Mouse (Mus musculus) layer of hippocampus, adult 11-12 months (tissue): Measurements from ENCODE around the gene Rsc1a1.
A peak's percentile ranks its signal among the peaks of the same experiment; 100 is the strongest.

ENCODE experiments used
- DNase-seq: peaks from one replicate; pipeline ENCODE4 v3.0.0; 2022; ENCODE audit warnings: low spot score

Gene Rsc1a1

GRCm38 (mm10) chr4:141653813-141654212 lies 31.6 kb downstream of the Rsc1a1 start:
- DNase-seq = no peak

- no peak for DNase-seq
Observed at GRCm38 (mm10) chr4:141653044-141653443, 32.4 kb downstream of the Rsc1a1 start.

GRCm38 (mm10) chr4:141651944-141652343 lies 33.5 kb downstream of the Rsc1a1 start:
- DNase-seq = no peak

GRCm38 (mm10) chr4:141651286-141651685 lies 34.1 kb downstream of the Rsc1a1 start:
- DNase-seq = no peak

GRCm38 (mm10) chr4:141649244-141649643 lies 36.2 kb downstream of the Rsc1a1 start:
- DNase-seq = peak; percentile 58

- DNase-seq = no peak
Observed at GRCm38 (mm10) chr4:141648262-141648661, 37.1 kb downstream of the Rsc1a1 start.

- no peak for DNase-seq
Observed at GRCm38 (mm10) chr4:141647187-141647586, 38.2 kb downstream of the Rsc1a1 start.

- DNase-seq = no peak
Observed at GRCm38 (mm10) chr4:141645988-141646387, 39.4 kb downstream of the Rsc1a1 start.

GRCm38 (mm10) chr4:141643118-141643855 lies 42.1 kb downstream of the Rsc1a1 start:
- DNase-seq = peak; percentile 87

- no peak for DNase-seq
Observed at GRCm38 (mm10) chr4:141641961-141642811, 43.2 kb downstream of the Rsc1a1 start.

GRCm38 (mm10) chr4:141641353-141641771 lies 44.0 kb downstream of the Rsc1a1 start:
- no peak for DNase-seq

GRCm38 (mm10) chr4:141639474-141639873 lies 45.9 kb downstream of the Rsc1a1 start:
- DNase-seq = no peak

GRCm38 (mm10) chr4:141636693-141637092 lies 48.7 kb downstream of the Rsc1a1 start:
- no peak for DNase-seq

GRCm38 (mm10) chr4:141635991-141636390 lies 49.4 kb downstream of the Rsc1a1 start:
- DNase-seq = no peak
